Mouse (Mus musculus) cerebellum, adult 2 months (tissue): Measurements from ENCODE around the gene Parvb. TPM values are rescaled to one million over a fixed set of nuclear protein-coding genes. Genes with fewer than 3 reads are reported as not detected.
A peak's percentile ranks its signal among the peaks of the same experiment; 100 is the strongest.

ENCODE experiments used
- DNase-seq, 2 experiments: peaks; one replicate each; pipeline ENCODE4 v3.0.0; 2021
- H3K27ac ChIP-seq: fragments of 200-500 bp; 2 replicates; pipeline ENCODE4 v1.5.1; 2012; ENCODE audit warnings: low read length, control low read depth, inconsistent platforms; ENCODE audit not compliant: insufficient read depth
- H3K27me3 ChIP-seq: fragments of 200-500 bp; 2 replicates; pipeline ENCODE4 v1.6.1; 2012; ENCODE audit warnings: inconsistent platforms, mild to moderate bottlenecking, low read length, moderate library complexity; ENCODE audit not compliant: control insufficient read depth, insufficient read depth
- H3K4me1 ChIP-seq: fragments of 200-500 bp; 2 replicates; pipeline ENCODE4 v1.6.1; 2011; ENCODE audit warnings: low read length; ENCODE audit not compliant: control insufficient read depth, insufficient read depth
- H3K4me3 ChIP-seq: fragments of 200-500 bp; replicated peaks from 2 replicates; pipeline ENCODE3; 2011; ENCODE audit warnings: mild to moderate bottlenecking, low read depth, low read length, control low read depth; ENCODE audit not compliant: insufficient read depth
- CTCF ChIP-seq: fragments of 200-500 bp; IDR thresholded peaks from 2 replicates; pipeline ENCODE4 v1.5.1; 2011; ENCODE audit warnings: low read depth, mild to moderate bottlenecking, control low read depth, low read length, moderate library complexity, borderline replicate concordance; ENCODE audit not compliant: insufficient read depth
- POLR2A ChIP-seq: fragments of 200-500 bp; IDR thresholded peaks from 2 replicates; pipeline ENCODE4 v1.6.1; 2011; ENCODE audit warnings: low read length, control low read depth, borderline replicate concordance; ENCODE audit not compliant: insufficient read depth
- WGBS: fragments of 180-500 bp; shearing (Covaris S2); methylation state at CpG from one replicate; pipeline ENCODE4 v1.1.7; 2018; 5-methylcytosine and 5-hydroxymethylcytosine counted together
- polyA plus RNA-seq: library from polyadenylated mRNA; depleted of rRNA; stranded (reverse); fragments of >200 nt; gene quantifications from 2 replicates; pipeline ENCODE4 v1.2.3, GENCODE M21; 2012

Parvb gene
- polyA plus RNA-seq, 1 experiment: 16.4 TPM

- Histone ChIP-seq H3K27ac (no peak overlapping the region), H3K4me3 (no peak overlapping the region), H3K27me3 (no peaks in the 10 kb centered on the region), H3K4me1 (peaks cover 9% of the 10 kb centered on the region)
- DNase-seq: no peak
- WGBS: 66% methylated on average over 6 of the region's 6 CpGs
- TF ChIP-seq CTCF (no peak), POLR2A (no peak)
These were observed 38.6 kb downstream of the Parvb start for GRCm38 (mm10) chr15:84270463-84270862.

- 74% methylated on average over 4 of the region's 4 CpGs for WGBS
- Histone ChIP-seq H3K27ac (no peak overlapping the region), H3K27me3 (no peaks in the 10 kb centered on the region), H3K4me3 (no peak overlapping the region), H3K4me1 (peaks cover 9% of the 10 kb centered on the region)
- DNase-seq: no peak
- TF ChIP-seq CTCF (no peak), POLR2A (no peak)
These were observed 44.2 kb downstream of the Parvb start for GRCm38 (mm10) chr15:84276066-84276465.

GRCm38 (mm10) chr15:84278091-84278490 lies 46.2 kb downstream of the Parvb start:
- Histone ChIP-seq H3K4me3 (no peak overlapping the region), H3K27ac (no peak overlapping the region), H3K27me3 (no peaks in the 10 kb centered on the region), H3K4me1 (peaks cover 10% of the 10 kb centered on the region)
- 47% methylated on average over 7 of the region's 7 CpGs for WGBS
- TF ChIP-seq CTCF (no peak), POLR2A (no peak)
- DNase-seq: no peak

DNA sequence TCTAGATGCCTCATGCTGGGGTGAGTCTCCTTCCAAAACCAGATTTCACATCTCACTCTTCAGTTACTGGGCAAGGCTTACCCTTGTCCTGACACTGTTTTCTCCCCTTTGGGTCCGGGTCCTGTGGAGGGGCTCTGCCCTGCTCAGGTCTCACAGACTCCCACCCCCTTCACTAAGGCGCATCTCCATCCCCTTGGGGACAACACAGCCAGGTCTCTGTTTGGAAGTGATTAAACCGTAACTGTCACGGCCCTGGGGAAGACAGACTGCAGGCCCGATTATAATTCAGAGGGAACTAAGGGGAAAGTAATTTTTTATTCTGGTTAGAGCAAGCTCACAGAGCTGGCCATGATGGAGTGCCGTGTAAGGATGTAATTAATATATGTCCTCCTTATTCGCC lies 46.8 kb downstream of the Parvb start:
- no peak overlapping the region for H3K4me3 ChIP-seq
- no peak for DNase-seq
- WGBS: 74% methylated on average over 7 of the region's 7 CpGs
- TF ChIP-seq CTCF (no peak), POLR2A (no peak)
- H3K27me3 ChIP-seq: no peaks in the 10 kb centered on the region
- no peak overlapping the region for H3K27ac ChIP-seq
- H3K4me1 ChIP-seq: peaks cover 10% of the 10 kb centered on the region

- DNase-seq: no peak
- no peak overlapping the region for H3K27ac ChIP-seq
- no peak overlapping the region for H3K4me3 ChIP-seq
- H3K27me3 ChIP-seq: no peaks in the 10 kb centered on the region
- TF ChIP-seq POLR2A (no peak), CTCF (no peak)
- WGBS: 88% methylated on average over 8 of the region's 8 CpGs
- H3K4me1 ChIP-seq: peaks cover 10% of the 10 kb centered on the region
These were observed 48.5 kb downstream of the Parvb start for GRCm38 (mm10) chr15:84280309-84280708.

DNA sequence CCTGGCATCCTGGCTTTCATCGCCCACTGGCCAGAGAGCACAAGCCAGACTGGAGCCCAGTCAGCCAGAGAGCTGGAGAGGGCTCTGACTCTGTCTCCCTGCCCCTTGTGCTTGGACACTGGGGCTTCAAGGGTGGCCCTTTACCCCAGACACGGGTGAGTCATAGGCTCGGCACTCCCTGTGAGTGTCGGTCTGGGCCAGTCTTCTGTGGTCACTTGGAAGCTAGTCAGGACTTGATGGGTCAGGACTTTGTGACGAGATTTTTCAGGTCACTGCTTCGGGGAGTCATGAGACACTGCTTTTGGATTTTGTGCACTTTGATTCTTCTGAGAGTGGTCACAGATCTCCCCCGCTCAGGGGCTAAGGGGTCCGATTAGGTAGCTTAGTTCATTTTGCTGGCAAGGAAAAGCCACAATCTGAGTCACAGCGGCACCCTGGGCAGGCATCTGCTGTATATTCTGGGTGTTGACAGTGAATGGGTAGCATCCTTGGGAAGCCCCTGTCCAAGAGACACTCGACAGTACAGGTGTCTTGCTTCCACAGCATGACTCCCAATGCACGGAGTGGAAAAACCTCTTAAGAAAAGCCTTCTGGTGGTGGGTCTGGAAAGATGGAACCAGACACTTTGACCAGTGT lies 49.0 kb downstream of the Parvb start:
- Histone ChIP-seq H3K4me1 (peaks cover 10% of the 10 kb centered on the region), H3K27ac (no peak overlapping the region), H3K27me3 (no peaks in the 10 kb centered on the region), H3K4me3 (no peak overlapping the region)
- DNase-seq: no peak
- 70% methylated on average over 11 of the region's 11 CpGs for WGBS
- TF ChIP-seq POLR2A: no peak
- no peak for TF ChIP-seq CTCF

DNA sequence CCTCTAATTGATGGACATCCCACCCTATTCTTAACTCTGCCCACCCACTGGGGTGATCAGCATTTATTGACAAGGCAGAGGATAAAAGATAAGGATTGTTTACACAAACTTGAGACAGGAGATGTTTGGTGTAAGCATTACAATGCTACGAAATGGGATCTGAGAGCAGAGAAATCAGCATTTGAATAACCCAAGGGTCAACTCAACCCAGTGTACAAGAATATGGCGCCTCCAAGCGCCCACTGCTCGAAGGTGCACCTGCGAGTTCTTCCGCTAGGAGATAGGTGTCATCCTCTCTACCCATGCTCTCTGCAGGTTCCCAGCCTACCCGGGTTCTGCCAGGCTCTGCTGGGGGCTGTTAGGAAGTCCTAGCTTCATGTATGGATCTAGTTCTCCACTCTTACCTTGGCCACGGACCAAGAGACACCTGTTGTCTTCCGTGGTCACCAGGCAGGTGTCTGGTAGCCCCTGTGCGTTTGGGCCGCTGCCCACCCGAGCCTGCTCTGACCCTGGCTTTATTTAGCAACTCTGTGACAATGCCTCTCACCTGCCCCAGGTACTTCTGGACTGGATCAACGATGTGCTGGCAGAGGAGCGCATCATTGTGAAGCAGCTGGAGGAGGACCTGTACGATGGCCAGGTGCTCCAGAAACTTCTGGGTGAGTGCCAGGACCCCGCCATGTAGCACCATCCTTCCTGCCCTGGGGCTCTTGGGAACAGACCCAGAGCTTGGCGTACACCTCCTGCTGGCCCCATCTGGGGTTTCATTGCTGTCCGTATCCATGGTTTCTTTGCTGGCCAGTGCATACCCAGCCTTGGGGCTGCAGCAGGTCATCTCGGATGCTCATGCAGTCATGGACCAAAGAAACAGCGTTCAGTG lies 50.6 kb downstream of the Parvb start:
- peak; percentile 36 to 42 for DNase-seq
- H3K27me3 ChIP-seq: no peaks in the 10 kb centered on the region
- H3K4me3 ChIP-seq: no peak overlapping the region
- H3K4me1 ChIP-seq: peaks cover 10% of the 10 kb centered on the region
- 49% methylated on average over 20 of the region's 20 CpGs for WGBS
- no peak overlapping the region for H3K27ac ChIP-seq
- TF ChIP-seq CTCF (no peak), POLR2A (no peak)

DNA sequence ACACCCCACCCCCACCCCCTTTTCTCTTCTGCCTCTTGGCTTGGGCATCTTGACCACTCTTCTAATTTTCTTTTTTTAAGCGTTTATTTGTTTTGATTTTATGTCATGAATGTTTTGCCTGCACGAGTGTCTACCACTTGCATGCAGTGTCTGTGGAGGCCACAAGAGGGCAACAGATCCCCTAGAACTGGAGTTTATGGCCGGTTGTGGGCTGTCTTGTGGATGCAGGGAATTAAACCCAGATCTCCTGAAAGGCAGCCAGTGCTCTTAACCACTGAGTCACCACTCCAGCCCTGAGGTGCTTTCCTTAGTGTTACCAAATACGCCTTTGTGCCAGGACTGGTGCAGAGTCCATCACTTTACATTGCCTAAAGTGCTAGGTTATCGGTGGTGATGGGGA lies 52.2 kb downstream of the Parvb start:
- 83% methylated on average over 5 of the region's 5 CpGs for WGBS
- peak; percentile 22 to 43 for DNase-seq

More for the DNA sequence above, 52.2 kb downstream of the Parvb start:
- TF ChIP-seq CTCF (peak; percentile 58), POLR2A (no peak)
- Histone ChIP-seq H3K4me1 (peaks cover 10% of the 10 kb centered on the region), H3K27me3 (no peaks in the 10 kb centered on the region), H3K4me3 (no peak overlapping the region), H3K27ac (no peak overlapping the region)
